Mouse (Mus musculus) left cerebral cortex, postnatal 4 days (tissue): ENCODE results near the gene Mllt10. TPM values are rescaled to one million over a fixed set of nuclear protein-coding genes. Genes with fewer than 3 reads are reported as not detected.

Source experiments
- DNase-seq: peaks from one replicate; pipeline ENCODE4 v3.0.0-alpha.2; 2022
- intact Hi-C: fragments of 180-260 bp; cut with DNase I; formaldehyde crosslinking; loops from one replicate; pipeline ENCODE4 v1.15.1; 2025
- microRNA-seq: library from miRNA; unstranded; fragments of <30 nt; microRNA quantifications from one replicate; pipeline ENCODE4 v1.2.0, GENCODE M21; 2022
- total RNA-seq, 2 experiments: library from RNA; stranded (reverse); gene quantifications; 2 replicates each; pipeline ENCODE4 v1.2.3; 2021

Gene Mllt10
- total RNA-seq, 2 experiments from 2014 or later, result 50.4 to 59.6 TPM

DNA sequence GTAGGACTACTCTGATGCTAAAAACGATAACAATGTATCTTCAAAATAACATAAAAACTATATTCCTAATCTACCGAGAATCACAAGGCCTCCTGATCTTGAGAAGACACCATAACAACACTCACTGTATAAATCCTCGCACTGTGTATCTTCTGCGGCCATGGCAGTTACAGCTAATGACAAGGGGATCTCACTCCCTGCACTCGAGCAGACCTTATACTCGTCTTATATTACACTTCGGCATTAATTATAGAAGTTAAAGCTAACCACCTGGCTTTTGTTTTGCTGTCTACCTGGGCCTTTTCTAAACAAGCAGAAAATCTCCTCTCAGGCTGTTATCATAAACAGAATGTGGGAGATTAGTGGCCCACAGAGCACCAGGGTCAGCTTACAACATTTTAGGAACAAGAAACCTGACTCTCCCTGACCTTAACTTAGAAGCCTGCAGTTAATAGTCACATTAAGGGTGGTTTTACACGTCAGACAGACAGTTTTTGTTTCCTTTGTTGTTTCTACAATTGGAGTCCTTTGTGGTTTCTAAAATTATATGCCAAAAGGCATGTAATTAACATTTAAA is 173.5 kb downstream of the Mllt10 start:
- intact Hi-C loops, result no loop called here
- DNase-seq, result no peak

DNA sequence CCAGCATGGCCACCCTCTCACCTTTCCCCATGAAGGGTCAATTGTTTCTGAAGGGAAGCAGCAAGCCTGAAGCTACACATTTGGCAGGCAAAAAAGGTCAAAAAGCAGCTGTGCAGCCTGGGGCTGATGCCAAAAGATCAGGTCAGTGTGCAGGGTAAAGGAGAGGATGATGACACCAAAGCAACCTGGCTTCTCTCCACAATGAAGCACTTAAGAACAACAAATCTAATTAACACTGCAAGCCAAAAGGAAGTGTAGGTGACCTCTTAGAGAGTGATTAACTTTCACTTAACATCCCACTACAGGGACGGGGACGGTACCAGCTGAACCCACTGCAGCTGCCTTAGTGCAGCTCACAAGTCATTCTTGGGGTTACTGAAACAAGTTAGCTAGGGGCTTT is 174.2 kb downstream of the Mllt10 start:
- DNase-seq, result no peak

DNA sequence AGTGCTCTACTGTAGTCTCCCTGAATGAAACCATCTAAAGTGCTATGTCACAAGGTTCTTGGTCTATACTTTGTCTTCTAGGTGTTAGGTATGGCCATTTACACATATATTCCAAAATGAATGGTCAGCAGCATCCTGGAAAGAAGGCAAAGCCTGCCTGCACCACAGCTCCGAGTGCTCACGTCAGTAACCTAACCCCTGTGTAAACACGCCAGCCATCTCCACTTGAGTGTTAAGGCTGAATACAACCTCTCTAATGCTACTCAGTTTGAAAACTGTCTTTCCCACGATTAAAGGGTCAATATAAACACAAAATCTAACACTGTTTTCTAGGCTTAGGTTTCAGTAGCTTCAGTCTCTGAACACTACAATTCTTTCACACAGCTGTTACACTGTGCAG is 176.1 kb downstream of the Mllt10 start:
- no peak for DNase-seq
- intact Hi-C loops, result no loop called here

More for the DNA sequence above, 174.2 kb downstream of the Mllt10 start:
- intact Hi-C loops, result no loop called here

DNA sequence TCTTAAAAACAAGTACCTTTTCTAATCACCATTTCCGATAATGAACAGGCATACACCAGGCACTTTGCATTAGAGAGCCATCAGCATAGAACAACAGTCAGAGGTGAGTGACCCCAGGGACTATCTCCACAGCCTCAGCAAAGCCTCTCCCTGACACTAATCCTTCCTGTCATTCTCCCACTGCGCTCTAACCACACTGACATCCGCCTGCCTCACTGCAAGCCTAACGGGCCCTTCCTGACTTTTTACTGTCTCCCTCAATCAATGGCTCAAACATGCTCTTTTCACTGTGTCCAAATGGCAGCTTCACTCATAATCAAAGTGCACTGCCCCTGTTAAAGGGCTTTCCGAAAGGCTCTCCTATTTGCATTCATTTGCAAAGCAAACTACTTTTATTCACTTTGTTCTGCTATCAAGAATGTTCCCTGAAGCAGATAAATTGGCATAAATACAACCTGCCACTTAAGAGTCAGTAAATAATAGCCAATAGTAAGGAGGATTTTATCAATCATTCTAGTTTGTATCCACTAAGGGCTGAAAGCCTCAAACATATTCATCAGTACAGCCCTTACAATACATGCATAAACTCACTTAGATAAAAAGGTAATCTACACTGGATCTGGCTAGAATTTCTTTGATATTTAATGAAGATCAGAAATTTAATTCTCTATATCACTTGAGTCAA is 178.0 kb downstream of the Mllt10 start:
- intact Hi-C loops, result no loop called here

DNA sequence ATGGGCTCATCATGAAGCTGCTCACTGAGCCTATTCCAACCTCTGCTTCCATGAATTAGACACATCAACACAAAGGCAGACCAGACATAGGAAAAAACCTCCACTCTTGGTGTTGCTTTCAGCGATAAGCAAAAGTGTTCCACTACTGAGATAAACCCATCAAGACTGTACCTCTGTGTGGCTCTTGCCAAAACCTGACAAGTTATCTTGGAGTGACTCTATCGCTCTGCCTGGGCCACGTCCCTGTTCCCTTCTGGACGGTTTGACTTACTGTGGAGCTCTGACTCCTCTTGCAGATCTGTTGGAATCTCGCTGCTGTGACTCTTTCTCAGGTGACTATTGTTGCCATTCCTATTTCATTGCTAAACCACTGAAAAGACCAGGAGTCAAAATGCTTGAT is 180.5 kb downstream of the Mllt10 start:
- intact Hi-C loops, result no loop called here
- no peak for DNase-seq

More for the DNA sequence above, 178.0 kb downstream of the Mllt10 start:
- DNase-seq, result no peak

DNA sequence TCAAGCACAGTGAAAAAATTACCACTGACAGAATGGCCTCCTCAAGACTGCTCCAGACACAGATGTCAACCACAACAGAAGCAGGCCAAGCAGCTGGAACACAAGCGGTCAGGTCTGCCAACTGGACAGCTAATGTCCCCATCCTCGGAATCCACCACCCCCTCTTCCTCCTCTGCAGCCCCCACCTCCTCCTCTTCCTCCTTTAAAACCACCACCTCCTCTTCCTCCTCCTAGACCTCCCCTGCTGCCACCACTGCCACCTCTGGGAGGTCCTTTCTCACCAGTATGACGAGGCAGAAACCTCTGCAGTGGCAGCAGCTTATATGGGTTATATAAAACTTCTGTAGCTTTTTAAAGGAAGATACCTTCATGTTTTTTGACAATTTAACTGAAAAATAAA is 194.2 kb downstream of the Mllt10 start:
- no peak for DNase-seq

More for the DNA sequence above, 194.2 kb downstream of the Mllt10 start:
- intact Hi-C loops, result no loop called here

Small RNA genes within 50 kb of the gene (microRNA-seq; reads per million reads assigned to microRNA genes)
- not detected for gene Gm23638
- 4.2 reads per million, percentile 9 among the genes with 10 or more reads in this experiment for gene Mir7655

Other genes starting within 250 kb of the Mllt10 start
- gene H2al2a, start 58.3 kb upstream of the Mllt10 start, total RNA-seq, result not detected
- gene A930004D18Rik, start 17.5 kb upstream of the Mllt10 start, total RNA-seq, result 1 to 10 TPM; 3.2 to 5.2 TPM
- gene Skida1, start 6.2 kb upstream of the Mllt10 start, total RNA-seq, result 10 to 100 TPM; 11.6 to 13.9 TPM